Mouse (Mus musculus) yolk sac, embryonic 10.5 days (tissue): ENCODE measurements around the gene Il24.

ENCODE experiments used
- DNase-seq: peaks from one replicate; pipeline ENCODE4 v3.0.0-alpha.2; 2017; ENCODE audit warnings: low spot score

The Il24 gene

DNA sequence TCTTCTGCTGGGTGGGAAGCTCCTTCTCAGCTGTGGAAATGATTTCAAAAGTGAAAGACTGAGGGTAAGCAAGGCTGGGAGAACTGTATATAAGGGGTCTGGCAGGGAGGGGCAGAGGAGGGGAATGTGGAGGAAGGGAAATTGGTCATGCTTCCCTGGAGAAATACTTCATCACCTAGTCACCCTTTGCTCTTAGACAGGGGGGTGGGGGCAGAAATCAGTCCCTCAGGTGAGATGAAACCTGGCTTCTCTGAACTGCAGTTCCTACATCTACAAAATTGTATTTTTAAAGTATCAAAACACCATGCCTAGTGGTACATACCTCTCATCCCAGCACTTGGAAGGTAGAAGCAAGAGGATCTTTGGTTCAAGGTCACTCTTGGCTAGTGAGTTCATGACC is at the start of gene Il24:
TSS of gene Il24 (minus strand) at position 101 of the 400 bp plus-strand sequence.
- no peak for DNase-seq

- DNase-seq = peak; percentile 61
Measured at GRCm38 (mm10) chr1:130936351-130936750, 49.1 kb upstream of the Il24 start.

DNA sequence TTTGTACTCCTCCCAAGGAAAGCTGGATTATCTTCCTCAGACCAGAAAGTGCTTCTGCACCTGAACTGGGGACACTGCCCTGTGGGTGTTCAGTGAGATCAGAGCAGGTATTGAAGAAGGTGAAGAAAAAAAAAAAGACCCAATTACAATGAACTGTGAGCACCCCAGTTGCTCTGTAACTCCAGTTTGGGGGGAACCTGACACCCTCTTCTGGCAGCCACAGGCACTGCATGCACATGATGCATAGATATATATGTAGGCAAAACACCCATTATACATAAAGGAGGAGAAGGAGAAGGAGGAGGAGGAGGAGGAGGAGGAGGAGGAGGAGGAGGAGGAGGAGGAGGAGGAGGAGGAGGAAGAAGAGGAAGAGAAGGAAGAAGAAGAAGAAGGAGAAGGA is 39.2 kb upstream of the Il24 start:
- no peak for DNase-seq

GRCm38 (mm10) chr1:130918323-130918980 is 31.2 kb upstream of the Il24 start:
- DNase-seq = no peak

DNA sequence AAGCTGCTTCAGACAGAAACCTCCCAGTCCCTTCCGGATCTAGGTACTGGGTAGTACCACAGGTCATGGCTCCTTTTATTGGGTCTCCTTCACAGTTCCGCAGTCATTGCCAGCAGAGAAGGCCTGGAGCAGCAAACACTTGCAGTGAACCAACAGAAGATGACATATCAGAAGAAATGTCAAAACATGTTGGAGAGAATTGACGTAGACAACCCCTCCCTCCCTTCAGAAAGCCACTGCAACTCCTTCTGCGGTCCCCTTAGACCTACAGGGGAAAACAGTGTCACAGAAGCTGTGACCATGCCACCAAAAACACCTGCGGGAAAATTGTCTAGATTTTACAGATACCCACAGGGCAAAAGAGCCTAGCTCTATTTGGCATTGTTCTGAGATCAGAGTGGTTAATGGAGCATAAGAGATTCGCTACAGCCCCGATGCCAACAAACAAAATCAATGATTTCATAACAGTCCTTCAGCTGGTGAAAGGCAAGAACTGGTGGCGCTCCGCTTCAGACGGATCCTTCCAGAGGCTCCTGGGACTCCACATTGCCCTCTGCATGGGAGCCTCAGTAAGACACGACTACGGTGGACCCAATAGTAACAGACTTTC is 24.3 kb upstream of the Il24 start, which contains the start of gene Il20:
TSS of gene Il20 (minus strand) at position 51 of the 610 bp plus-strand sequence.
- DNase-seq = no peak

GRCm38 (mm10) chr1:130902505-130902904 is 15.3 kb upstream of the Il24 start:
- DNase-seq = no peak

- DNase-seq = no peak
Measured at GRCm38 (mm10) chr1:130894468-130894867, 7.2 kb upstream of the Il24 start.

DNA sequence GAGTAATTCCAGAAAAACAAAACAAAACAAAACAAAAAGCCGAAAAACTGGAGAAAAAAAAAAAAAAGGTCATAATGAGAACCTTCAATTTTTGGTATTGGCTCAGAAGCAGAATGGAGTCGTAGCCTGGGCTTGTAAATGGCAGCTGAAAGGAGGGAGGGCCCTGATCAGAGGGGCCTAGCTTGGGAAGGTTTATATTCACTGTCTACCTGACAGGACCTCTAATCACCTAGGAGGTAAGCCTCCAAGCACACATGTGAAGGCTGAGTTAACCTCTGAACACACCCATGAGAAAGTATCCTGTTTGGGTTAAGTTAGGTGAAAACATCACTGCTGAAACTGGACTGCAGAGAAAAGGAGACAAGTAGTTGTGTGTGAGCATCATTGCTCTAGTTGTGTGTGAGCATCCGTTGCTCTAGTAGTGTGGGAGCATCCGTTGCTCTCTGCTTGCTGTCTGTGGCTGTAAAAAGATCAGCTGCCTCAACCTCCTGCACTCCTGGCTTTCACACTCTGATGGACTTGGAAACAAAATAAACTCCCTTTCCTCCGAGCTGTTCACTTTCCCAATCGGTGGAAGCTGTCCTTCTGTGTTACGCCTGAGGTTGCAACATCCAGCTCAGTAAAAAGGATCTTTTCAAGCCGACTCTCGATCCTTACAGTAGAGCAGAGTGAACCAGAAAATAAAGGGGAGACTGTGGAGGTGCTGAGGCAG is 6.2 kb upstream of the Il24 start:
- DNase-seq = no peak

GRCm38 (mm10) chr1:130892446-130892845 is 5.2 kb upstream of the Il24 start:
- no peak for DNase-seq

- no peak for DNase-seq
Measured at GRCm38 (mm10) chr1:130883146-130883545, 4.1 kb downstream of the Il24 start.

DNA sequence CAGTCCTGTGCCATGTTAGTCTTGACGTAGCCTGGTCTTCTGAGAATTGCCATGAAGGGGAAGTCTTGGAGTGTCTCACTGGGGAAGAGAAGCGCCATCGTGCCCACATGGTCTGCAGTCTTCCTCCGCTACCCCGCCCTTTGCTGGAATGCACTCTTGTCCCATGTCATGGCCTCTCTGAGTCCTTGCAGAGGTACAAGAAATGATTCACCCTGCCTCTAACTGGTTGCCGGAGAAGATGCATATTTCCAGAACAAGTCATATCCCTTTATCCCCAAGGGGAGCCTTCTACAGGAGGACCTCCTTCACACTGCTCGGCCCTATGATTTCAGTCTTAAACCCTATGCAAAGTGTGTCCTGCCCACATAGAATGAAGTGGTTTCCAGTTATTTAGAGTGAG is 7.3 kb downstream of the Il24 start:
- DNase-seq = no peak

DNA sequence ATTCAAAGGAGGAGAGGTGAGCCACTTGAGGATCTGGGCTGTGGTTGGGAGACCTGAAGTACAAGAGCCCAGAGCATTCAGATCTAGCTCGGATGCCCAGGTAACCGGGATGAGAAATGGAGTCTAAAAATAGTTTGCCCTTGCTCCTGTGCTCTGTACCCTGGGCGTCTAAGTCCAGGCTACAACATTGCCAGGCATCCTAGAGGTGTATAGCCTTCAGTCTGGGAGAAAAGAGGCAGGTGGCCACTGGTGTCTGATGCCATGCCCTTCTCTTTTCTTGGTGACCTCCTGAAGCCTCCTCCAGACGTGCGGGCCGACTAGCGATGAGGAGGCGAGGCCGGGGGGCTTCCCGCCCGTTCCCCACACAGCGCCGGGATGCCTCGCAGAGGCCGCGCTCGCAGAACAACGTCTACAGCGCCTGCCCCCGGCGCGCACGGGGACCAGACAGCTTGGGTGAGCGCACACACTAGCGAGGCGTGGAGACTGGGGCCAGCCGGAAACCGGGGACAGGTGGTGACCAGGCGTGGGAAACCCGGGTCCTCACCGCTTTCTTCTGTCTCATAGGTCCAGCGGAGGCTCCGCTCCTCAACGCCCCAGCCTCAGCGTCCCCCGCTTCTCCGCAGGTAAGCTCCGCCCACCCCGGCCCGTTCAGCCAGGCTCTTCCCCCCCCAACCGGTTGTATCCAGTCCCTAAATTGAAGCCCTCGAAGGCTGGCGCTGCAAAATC is 9.2 kb downstream of the Il24 start:
- DNase-seq = peak; percentile 40

- peak; percentile 41 for DNase-seq
Measured at GRCm38 (mm10) chr1:130876931-130877509, 10.2 kb downstream of the Il24 start.

DNA sequence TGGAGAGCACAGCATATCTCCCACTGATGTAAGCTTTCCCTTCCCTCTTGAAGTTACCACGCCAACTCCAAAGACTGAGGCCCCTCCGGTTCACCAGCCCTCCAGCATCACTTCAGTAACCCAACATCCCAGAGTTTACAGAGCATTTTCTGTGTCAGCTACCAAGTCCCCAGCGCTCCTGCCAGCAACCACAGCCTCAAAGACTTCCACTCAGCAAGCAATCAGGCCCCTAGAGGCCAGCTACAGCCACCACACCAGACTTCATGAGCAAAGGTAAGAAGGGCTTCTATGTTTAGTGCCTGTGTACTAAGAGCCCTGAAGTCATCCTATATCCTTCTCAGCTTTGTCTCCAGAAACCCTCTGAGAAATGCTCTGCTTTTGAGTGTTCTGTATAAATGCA is 11.3 kb downstream of the Il24 start:
- no peak for DNase-seq

- DNase-seq = peak; percentile 20
Measured at GRCm38 (mm10) chr1:130875139-130875538, 12.1 kb downstream of the Il24 start.

GRCm38 (mm10) chr1:130872912-130873311 is 14.3 kb downstream of the Il24 start:
- DNase-seq = no peak

- no peak for DNase-seq
Measured at GRCm38 (mm10) chr1:130865541-130866221, 21.6 kb downstream of the Il24 start, which contains the start of gene Fcmr. Gene Fcmr (plus strand): TSS chr1:130865669.

- no peak for DNase-seq
Measured at GRCm38 (mm10) chr1:130864741-130865140, 22.5 kb downstream of the Il24 start.

GRCm38 (mm10) chr1:130864238-130864637 is 23.0 kb downstream of the Il24 start:
- DNase-seq = no peak

- DNase-seq = no peak
Measured at GRCm38 (mm10) chr1:130857456-130857855, 29.8 kb downstream of the Il24 start.

DNA sequence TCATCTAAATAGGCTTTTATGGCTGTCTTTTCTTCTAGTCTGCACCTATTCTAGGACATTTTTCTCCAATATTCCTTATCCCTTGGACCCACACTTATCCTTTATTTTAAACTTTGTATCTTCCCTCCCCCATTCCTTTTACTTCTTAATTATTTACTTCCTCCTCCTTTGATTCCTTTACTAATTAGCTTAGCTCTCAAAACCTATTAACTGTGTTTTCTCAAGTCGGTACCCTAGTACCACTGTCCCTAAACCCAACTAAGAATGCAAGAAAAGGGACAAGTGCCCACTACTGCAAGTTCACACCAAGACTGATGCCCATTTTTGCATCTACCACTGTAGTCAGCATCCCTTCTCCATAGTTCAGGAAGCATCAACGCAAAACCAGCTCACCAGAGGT is 31.5 kb downstream of the Il24 start:
- DNase-seq = no peak
